Mouse (Mus musculus) spleen, postnatal 0 days (tissue): ENCODE data around the gene Nfil3. TPM values are rescaled to one million over a fixed set of nuclear protein-coding genes. Genes with fewer than 3 reads are reported as not detected.

Experiments used
- polyA plus RNA-seq: library from polyadenylated mRNA; unstranded; fragments of >200 nt; fragmentation: Nextera tagmentation; extraction: Ambion mirVana; gene quantifications from 2 replicates; pipeline ENCODE4 v1.2.1, GENCODE M21; 2015

Gene Nfil3
- polyA plus RNA-seq = 6.4 and 6.9 TPM in 2 replicates

DNA sequence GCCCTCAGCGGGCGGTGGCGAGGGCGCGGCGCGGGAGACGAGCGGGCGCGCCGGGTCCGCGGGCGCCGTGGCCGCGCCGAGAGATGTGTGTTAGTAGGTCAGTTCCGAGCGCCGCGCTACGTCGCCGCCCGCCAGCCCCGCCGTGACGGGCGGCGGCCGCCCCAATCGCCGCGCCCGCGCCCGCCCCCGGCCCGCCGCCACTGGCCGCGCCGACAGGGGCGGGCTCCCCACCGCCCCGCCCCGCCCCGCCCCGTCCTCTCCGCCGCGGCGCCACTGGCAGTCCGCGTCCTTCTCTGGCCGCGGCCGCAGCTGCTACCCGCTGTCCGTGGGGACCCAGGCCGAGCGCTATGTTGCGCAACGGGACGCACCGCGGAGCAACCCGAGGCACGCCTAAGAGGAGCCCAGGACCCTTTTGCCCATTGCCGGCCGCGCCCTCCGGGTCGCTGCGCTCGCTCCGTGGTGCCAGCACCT lies at the start of gene Nfil3:
Nfil3 (minus strand) TSS at position 123 of the 471 bp plus-strand sequence.

DNA sequence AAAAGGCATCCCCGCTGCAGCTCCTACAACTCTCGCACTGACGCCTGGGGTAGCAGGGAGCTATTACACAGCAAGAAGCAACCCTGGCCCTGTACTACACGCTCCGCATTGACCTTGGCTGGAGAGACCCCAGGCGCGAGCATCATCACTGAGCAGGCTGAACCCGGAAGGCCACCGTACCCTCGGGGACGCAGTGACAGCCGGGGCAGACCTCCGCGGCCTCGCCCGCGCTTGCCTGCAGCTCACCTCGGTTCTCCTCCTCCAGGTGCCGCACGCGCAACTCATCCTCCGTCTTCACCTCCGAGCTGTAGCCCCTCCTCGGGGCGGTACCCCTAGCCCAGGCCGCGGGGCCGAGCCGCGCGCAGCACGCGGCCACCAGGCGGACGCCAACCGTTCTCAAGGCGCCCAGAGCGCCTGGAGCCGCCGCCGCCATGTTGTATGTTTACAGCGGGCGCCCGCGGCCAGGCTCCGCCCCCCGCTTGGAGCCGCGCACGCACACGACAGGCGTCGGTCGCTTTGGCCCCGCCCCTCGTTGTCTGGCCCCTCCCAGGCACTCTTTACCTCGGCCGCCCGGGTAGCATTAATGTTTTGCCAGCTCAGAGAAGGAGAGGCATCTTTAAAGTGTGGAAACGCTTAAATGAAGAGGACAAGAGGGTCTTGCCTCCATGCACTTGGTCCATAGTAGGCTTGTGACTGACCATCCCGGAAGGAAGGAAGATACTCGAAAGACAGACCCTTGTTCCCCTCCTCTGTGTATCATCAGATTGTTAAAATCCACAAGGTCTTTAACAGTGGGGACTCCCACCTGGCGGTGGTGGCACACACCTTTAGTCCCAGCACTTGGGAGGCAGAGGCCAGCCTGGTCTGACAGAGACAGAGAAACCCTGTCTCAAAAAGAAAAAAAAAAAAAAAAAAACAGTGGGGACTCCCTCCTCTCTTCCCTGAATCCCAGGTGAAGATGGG lies 51.4 kb downstream of the Nfil3 start, which contains the start of gene Auh:
Auh (minus strand) TSS at position 473 of the 963 bp plus-strand sequence.

Other genes with a start within 250 kb of the Nfil3 start
- gene Auh, start 51.4 kb downstream of the Nfil3 start, polyA plus RNA-seq = 34.8 and 36.9 TPM in 2 replicates